Mouse (Mus musculus): ENCODE results near the gene Plekha8. TPM values are rescaled to one million over a fixed set of nuclear protein-coding genes. Genes with fewer than 3 reads are reported as not detected.

Plekha8 gene
- total RNA-seq, 4 experiments from 2014 or later, result 11.1 to 14.3 (median 12.6) TPM

GRCm38 (mm10) chr6:54639877-54640276 is 45.0 kb downstream of the Plekha8 start:
- DNase-seq (ENCODE audit: low spot score in 2 of 2), result no peak

GRCm38 (mm10) chr6:54641953-54642352 is 47.0 kb downstream of the Plekha8 start:
- DNase-seq (ENCODE audit: low spot score in 2 of 2), result peak in 1 of 2 experiments; percentile 20

- no peak for DNase-seq (ENCODE audit: low spot score in 2 of 2)
Measured at GRCm38 (mm10) chr6:54643181-54643580, 48.3 kb downstream of the Plekha8 start.

- DNase-seq (ENCODE audit: low spot score in 2 of 2), result no peak
Measured at GRCm38 (mm10) chr6:54655471-54656095, 60.7 kb downstream of the Plekha8 start.

GRCm38 (mm10) chr6:54657861-54658260 is 63.0 kb downstream of the Plekha8 start:
- DNase-seq (ENCODE audit: low spot score in 2 of 2), result no peak

GRCm38 (mm10) chr6:54669868-54670267 is 75.0 kb downstream of the Plekha8 start:
- no peak for DNase-seq (ENCODE audit: low spot score in 2 of 2)

GRCm38 (mm10) chr6:54672901-54673300 is 78.0 kb downstream of the Plekha8 start:
- DNase-seq (ENCODE audit: low spot score in 2 of 2), result no peak

GRCm38 (mm10) chr6:54679686-54680085 is 84.8 kb downstream of the Plekha8 start:
- no peak for DNase-seq (ENCODE audit: low spot score in 2 of 2)

- peak; percentile 94 to 96 for DNase-seq (ENCODE audit: low spot score in 2 of 2)
Measured at GRCm38 (mm10) chr6:54680891-54681745, 86.2 kb downstream of the Plekha8 start, which contains the start of gene Mturn. TSS of gene Mturn (plus strand) at chr6:54681624.

- DNase-seq (ENCODE audit: low spot score in 2 of 2), result peak in 1 of 2 experiments; percentile 35
Measured at GRCm38 (mm10) chr6:54681746-54682428, 87.0 kb downstream of the Plekha8 start.

- DNase-seq (ENCODE audit: low spot score in 2 of 2), result no peak
Measured at GRCm38 (mm10) chr6:54684085-54684484, 89.2 kb downstream of the Plekha8 start.

GRCm38 (mm10) chr6:54685103-54685502 is 90.2 kb downstream of the Plekha8 start:
- no peak for DNase-seq (ENCODE audit: low spot score in 2 of 2)

- DNase-seq (ENCODE audit: low spot score in 2 of 2), result no peak
Measured at GRCm38 (mm10) chr6:54685716-54686395, 90.9 kb downstream of the Plekha8 start.

GRCm38 (mm10) chr6:54686946-54687737 is 92.2 kb downstream of the Plekha8 start:
- no peak for DNase-seq (ENCODE audit: low spot score in 2 of 2)

- DNase-seq (ENCODE audit: low spot score in 2 of 2), result no peak
Measured at GRCm38 (mm10) chr6:54688467-54689323, 93.8 kb downstream of the Plekha8 start.

- no peak for DNase-seq (ENCODE audit: low spot score in 2 of 2)
Measured at GRCm38 (mm10) chr6:54689686-54690085, 94.8 kb downstream of the Plekha8 start.

GRCm38 (mm10) chr6:54690838-54691237 is 95.9 kb downstream of the Plekha8 start:
- DNase-seq (ENCODE audit: low spot score in 2 of 2), result no peak

- DNase-seq (ENCODE audit: low spot score in 2 of 2), result no peak
Measured at GRCm38 (mm10) chr6:54691368-54692116, 96.6 kb downstream of the Plekha8 start.

GRCm38 (mm10) chr6:54692201-54692600 is 97.3 kb downstream of the Plekha8 start:
- DNase-seq (ENCODE audit: low spot score in 2 of 2), result no peak

Data from layer of hippocampus, adult 8-10 months (tissue).